Mouse (Mus musculus): ENCODE measurements around the gene Mvb12b.

- TF ChIP-seq CTCF (IDR thresholded peaks at IDR 0.05; ENCODE audit: control insufficient read depth, insufficient read depth, insufficient read length), result peak; percentile 95
- TF ChIP-seq MAX (IDR thresholded peaks at IDR 0.05), result no peak
- TF ChIP-seq USF1 (IDR thresholded peaks at IDR 0.05; ENCODE audit: low read depth), result no peak
- no peak for TF ChIP-seq MYOG (IDR thresholded peaks at IDR 0.05; ENCODE audit: control insufficient read depth, extremely low read depth, insufficient read length)
- TF ChIP-seq MYOD1 (IDR thresholded peaks at IDR 0.05; ENCODE audit: control insufficient read depth, insufficient read length, low read depth), result no peak
- TF ChIP-seq CEBPB (IDR thresholded peaks at IDR 0.05; ENCODE audit: low read depth), result no peak
These were observed 65.8 kb downstream of the Mvb12b start for GRCm38 (mm10) chr2:33821677-33822607.
